Comparison of ENCODE assay signal across 15 mouse cellular contexts in the genomic region with DNA sequence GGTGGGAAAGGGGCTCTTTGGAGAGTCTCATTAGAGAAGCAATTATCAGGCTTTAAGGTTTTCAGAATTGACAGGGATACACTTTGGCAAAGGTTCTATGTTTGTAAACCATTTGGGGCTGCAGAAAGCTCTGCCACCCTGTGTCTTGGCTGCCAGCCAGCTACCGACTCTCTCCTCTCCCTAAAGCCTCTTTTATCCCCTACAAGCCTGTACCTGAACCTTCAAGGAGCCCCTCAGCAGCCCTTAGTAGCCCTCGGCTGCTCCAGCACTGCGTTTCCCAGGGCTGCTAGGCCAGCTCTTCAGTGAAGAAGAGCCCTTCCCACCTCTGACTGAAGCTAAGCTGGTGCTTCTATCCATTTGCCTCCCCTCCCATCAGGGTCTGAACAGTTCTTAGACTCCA. TPM values are rescaled to one million over a fixed set of nuclear protein-coding genes. Genes with fewer than 3 reads are reported as not detected.
DNase-seq lines count a peak whose midpoint lies in the region; ATAC-seq lines count a peak whose summit lies in the region.
"Had no signal": no experiment of that assay in that cellular context is flagged by ENCODE, and none has a peak within 500 bp of the region (broad histone marks: within the 10 kb centered on the region; RNA-seq: fewer than 3 reads in every experiment).

No protein-coding gene starts in this region.

- intact Hi-C loops in gastrocnemius, postnatal 14 days (cut with DNase I; ENCODE audit: low total_unique reads) = no loop called here

- no peak overlapping the region for H3K4me3 ChIP-seq in embryonic facial prominence, embryonic 10.5 days
- no peak overlapping the region for H3K4me3 ChIP-seq in forebrain, embryonic 16.5 days (replicated peaks; ENCODE audit: low read length)
- H3K4me3 ChIP-seq in midbrain, embryonic 11.5 days (ENCODE audit: low read depth, low read length) = no peak overlapping the region
- H3K4me3 ChIP-seq: left cerebral cortex, adult 2 months; liver, embryonic 15.5 days had no signal

- no peaks in the 10 kb centered on the region for H3K27me3 ChIP-seq in embryonic facial prominence, embryonic 10.5 days (replicated peaks; ENCODE audit: low read depth, poor library complexity, severe bottlenecking)
- peaks cover 3% of the 10 kb centered on the region; the same call in 1 of the 2 replicates for H3K27me3 ChIP-seq in forebrain, embryonic 16.5 days (replicated peaks; ENCODE audit: control insufficient read depth, insufficient read depth, low read length)
- no peaks in the 10 kb centered on the region for H3K27me3 ChIP-seq in midbrain, embryonic 11.5 days (ENCODE audit: control insufficient read depth, insufficient read depth, low read length)
- H3K27me3 ChIP-seq: liver, embryonic 15.5 days had no signal

- peak; percentile 56 for ATAC-seq in forebrain, embryonic 16.5 days
- ATAC-seq in midbrain, embryonic 11.5 days (ENCODE audit: low FRiP score) = no peak
- ATAC-seq in frontal cortex, adult (ENCODE audit: low TSS enrichment) = no peak

- no peaks in the 10 kb centered on the region for H3K36me3 ChIP-seq in embryonic facial prominence, embryonic 10.5 days (replicated peaks)
- H3K36me3 ChIP-seq in forebrain, embryonic 16.5 days (ENCODE audit: control insufficient read depth, insufficient read depth) = no peaks in the 10 kb centered on the region
- no peaks in the 10 kb centered on the region for H3K36me3 ChIP-seq in midbrain, embryonic 11.5 days (ENCODE audit: control insufficient read depth, insufficient read depth, low read length)
- H3K36me3 ChIP-seq: liver, embryonic 15.5 days had no signal

- 46% methylated on average over 3 of the region's 3 CpGs for WGBS in embryonic facial prominence, embryonic 10.5 days
- 5% methylated on average over 3 of the region's 3 CpGs for WGBS in forebrain, embryonic 16.5 days
- WGBS in midbrain, embryonic 11.5 days = 42% methylated on average over 3 of the region's 3 CpGs

- peak overlapping the region; percentile 48 for H3K27ac ChIP-seq in embryonic facial prominence, embryonic 10.5 days (replicated peaks)
- no peak overlapping the region for H3K27ac ChIP-seq in forebrain, embryonic 16.5 days (ENCODE audit: low read length)
- no peak overlapping the region for H3K27ac ChIP-seq in midbrain, embryonic 11.5 days (ENCODE audit: low read depth, low read length)
- H3K27ac ChIP-seq: left cerebral cortex, adult 2 months; liver, embryonic 15.5 days had no signal

- no peaks in the 10 kb centered on the region for H3K9me3 ChIP-seq in embryonic facial prominence, embryonic 10.5 days
- no peaks in the 10 kb centered on the region for H3K9me3 ChIP-seq in forebrain, embryonic 16.5 days (ENCODE audit: control insufficient read depth, low read length)
- H3K9me3 ChIP-seq in midbrain, embryonic 11.5 days (ENCODE audit: control insufficient read depth, low read length) = no peaks in the 10 kb centered on the region
- H3K9me3 ChIP-seq: liver, embryonic 15.5 days had no signal

- H3K4me2 ChIP-seq in forebrain, embryonic 16.5 days (ENCODE audit: low read length) = no peak overlapping the region
- no peak overlapping the region for H3K4me2 ChIP-seq in midbrain, embryonic 11.5 days
- H3K4me2 ChIP-seq: liver, embryonic 15.5 days had no signal

- peaks cover 52% of the 10 kb centered on the region for H3K4me1 ChIP-seq in embryonic facial prominence, embryonic 10.5 days
- H3K4me1 ChIP-seq in forebrain, embryonic 16.5 days (replicated peaks; ENCODE audit: control insufficient read depth, insufficient read depth, low read length) = peaks cover 34% of the 10 kb centered on the region
- peaks cover 26% of the 10 kb centered on the region for H3K4me1 ChIP-seq in midbrain, embryonic 11.5 days (ENCODE audit: control insufficient read depth, insufficient read depth, low read length)

- H3K9ac ChIP-seq in forebrain, embryonic 16.5 days (replicated peaks; ENCODE audit: low read depth, low read length) = no peak overlapping the region; the same call in 1 of the 2 replicates
- no peak overlapping the region for H3K9ac ChIP-seq in midbrain, embryonic 11.5 days (ENCODE audit: low read length)
- H3K9ac ChIP-seq: liver, embryonic 15.5 days had no signal

- peak; percentile 57 to 73 for DNase-seq in cerebellum, postnatal 25 days
- DNase-seq in cerebellum, postnatal 4 days (ENCODE audit: low spot score in 2 of 2) = no peak
- DNase-seq in embryonic facial prominence, embryonic 10.5 days (ENCODE audit: low spot score) = no peak
- DNase-seq in midbrain, embryonic 11.5 days (ENCODE audit: low spot score, missing footprints) = peak; percentile 59
- DNase-seq in gastrocnemius, postnatal 14 days = no peak
- DNase-seq in embryo, embryonic 10 days (ENCODE audit: low spot score) = no peak
- DNase-seq: B cell, adult 2 months; gastrocnemius, postnatal 10 days; heart, postnatal 36 days; kidney, postnatal 14 days; thymus, adult 18-20 months had no signal

RNA-seq across cellular contexts. Expression of gene Lrrc4, which starts 21.6 kb away (rescaled TPM):
- 0.79 and 0.98 TPM in 2 replicates for polyA plus RNA-seq in embryonic facial prominence, embryonic 10.5 days (2016; fragmentation: Nextera tagmentation; extraction: Ambion mirVana)
- polyA plus RNA-seq in forebrain, embryonic 16.5 days (2015; fragmentation: Nextera tagmentation; extraction: Ambion mirVana) = 7.4 and 8.4 TPM in 2 replicates
- polyA plus RNA-seq in midbrain, embryonic 11.5 days (2014; fragmentation: Nextera tagmentation; extraction: Ambion mirVana) = 2.2 and 2.7 TPM in 2 replicates
- under 1 TPM; 0.64 to 0.68 TPM for total RNA-seq in gastrocnemius, postnatal 14 days (2021)

Comparison
In these comparisons a context has a peak if more than half of its experiments do, and no peak if none do; other contexts are left out.
1. DNase-seq: peak in cerebellum, postnatal 25 days (2 of 2) and midbrain, embryonic 11.5 days (single experiment); none in cerebellum, postnatal 4 days (0 of 2), embryonic facial prominence, embryonic 10.5 days (single experiment), gastrocnemius, postnatal 14 days (single experiment) and embryo, embryonic 10 days (single experiment).